Mouse (Mus musculus) frontal cortex, postnatal 10 days (tissue): ENCODE results near the gene Slc17a7.
A peak's percentile ranks its signal among the peaks of the same experiment; 100 is the strongest.

Source experiments
- DNase-seq, 2 experiments: peaks; one replicate each; pipeline ENCODE4 v3.0.0; 2022; ENCODE audit warnings: low spot score in 2 of 2, mixed read lengths in 1 of 2

Gene Slc17a7

DNA sequence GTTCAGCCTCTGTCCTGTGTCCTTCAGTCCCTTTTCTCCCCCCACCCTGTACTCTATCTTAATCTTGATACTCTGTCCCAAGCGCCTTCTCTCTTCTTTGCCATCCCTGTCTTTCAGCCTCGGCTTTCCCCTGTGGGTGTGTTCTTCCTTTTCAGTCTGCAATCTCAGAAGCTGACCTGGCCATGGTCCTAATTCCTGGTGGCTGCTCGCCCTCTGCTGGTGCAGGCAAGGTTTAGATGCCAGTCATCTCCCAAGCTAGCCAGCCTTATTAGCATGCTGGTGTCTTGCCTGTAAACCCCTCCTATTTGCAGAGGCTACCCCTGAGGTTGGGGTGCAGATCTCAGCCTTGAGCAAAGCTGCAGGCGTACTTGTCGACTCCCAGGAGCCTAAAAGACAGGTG is 34.7 kb downstream of the Slc17a7 start:
- DNase-seq: peak; percentile 49 to 63

GRCm38 (mm10) chr7:45198961-45199360 is 35.2 kb downstream of the Slc17a7 start:
- DNase-seq: no peak

GRCm38 (mm10) chr7:45202654-45203053 is 38.9 kb downstream of the Slc17a7 start:
- DNase-seq: no peak

GRCm38 (mm10) chr7:45204380-45205143 is 40.8 kb downstream of the Slc17a7 start, which contains the start of gene Ccdc155:
Gene Ccdc155, minus strand, starts transcription at chr7:45204892.
- peak; percentile 90 to 91 for DNase-seq

GRCm38 (mm10) chr7:45208260-45208659 is 44.5 kb downstream of the Slc17a7 start:
- no peak for DNase-seq

- DNase-seq: no peak
These were observed 47.3 kb downstream of the Slc17a7 start for GRCm38 (mm10) chr7:45211070-45211469.

GRCm38 (mm10) chr7:45211851-45212251 is 48.1 kb downstream of the Slc17a7 start, which contains the start of gene Dkkl1:
Gene Dkkl1, minus strand, starts transcription at chr7:45212147.
- DNase-seq: no peak

GRCm38 (mm10) chr7:45212356-45212755 is 48.6 kb downstream of the Slc17a7 start:
- DNase-seq: no peak

DNA sequence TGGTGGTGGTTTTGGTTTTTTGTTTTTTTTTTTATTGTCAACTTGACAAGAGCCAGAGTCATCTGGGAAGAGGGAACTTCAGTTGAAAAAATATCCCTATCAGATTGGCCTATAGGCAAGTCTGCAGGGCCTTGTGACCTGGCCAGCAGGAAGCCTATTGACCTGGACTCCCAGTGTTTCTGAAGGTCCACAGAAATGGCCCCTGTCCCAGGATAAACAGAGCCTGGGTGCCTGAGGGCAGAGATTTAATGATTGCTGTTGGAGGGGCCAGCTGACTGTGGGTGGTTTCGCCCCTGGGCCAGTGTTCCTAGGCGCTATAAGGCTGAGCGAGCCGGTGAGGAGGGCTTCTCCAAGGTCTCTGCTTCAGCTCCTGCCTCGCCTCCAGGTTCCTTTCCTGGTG is 50.0 kb downstream of the Slc17a7 start:
- no peak for DNase-seq

- DNase-seq: no peak
These were observed 52.1 kb downstream of the Slc17a7 start, which contains the start of gene Tead2 for GRCm38 (mm10) chr7:45215673-45216441. Gene Tead2, plus strand, starts transcription at chr7:45215753.

GRCm38 (mm10) chr7:45216442-45217183 is 52.9 kb downstream of the Slc17a7 start:
- peak in 1 of 2 experiments; percentile 54 for DNase-seq

- DNase-seq: no peak
These were observed 57.9 kb downstream of the Slc17a7 start for GRCm38 (mm10) chr7:45221680-45222079.

DNA sequence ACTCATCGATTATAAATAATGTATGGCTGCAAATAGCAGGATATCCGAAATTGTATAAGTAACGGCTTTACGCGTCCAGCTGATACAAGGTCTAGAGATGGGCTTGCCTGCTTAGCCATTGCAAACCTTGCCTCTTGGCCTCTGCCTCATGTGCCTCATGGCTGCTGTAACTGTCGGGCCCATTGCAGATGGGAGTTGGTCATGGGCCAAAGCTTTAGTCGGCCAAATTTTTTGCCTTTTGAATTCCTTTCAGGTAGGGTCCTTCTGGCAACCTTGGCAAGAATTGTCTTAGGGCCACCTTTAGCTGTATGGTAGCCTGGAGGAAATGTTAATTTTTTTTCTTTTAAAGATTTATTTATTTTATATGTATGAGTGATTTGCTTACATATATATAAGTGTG is 61.1 kb downstream of the Slc17a7 start:
- no peak for DNase-seq
